Mouse (Mus musculus): ENCODE data around the gene Pih1d1. TPM values are rescaled to one million over a fixed set of nuclear protein-coding genes. Genes with fewer than 3 reads are reported as not detected.

The Pih1d1 gene
- polyA plus RNA-seq, 1 experiment from 2014 or later: 91.0 TPM

GRCm38 (mm10) chr7:45178550-45178949, 24.4 kb downstream of the Pih1d1 start:
- Histone ChIP-seq H3K4me3 (no peak overlapping the region), H3K27me3 (peaks cover 98% of the 10 kb centered on the region), H3K4me2 (replicated peaks) (no peak overlapping the region), H3K9me3 (replicated peaks) (no peaks in the 10 kb centered on the region), H3K4me1 (peaks cover 30% of the 10 kb centered on the region), H3K36me3 (no peaks in the 10 kb centered on the region), H3K27ac (no peak overlapping the region), H3K9ac (no peak overlapping the region)
- WGBS: 29% methylated on average over 7 of the region's 7 CpGs
- no peak for ATAC-seq (ENCODE audit: low FRiP score)

- Histone ChIP-seq H3K36me3 (no peaks in the 10 kb centered on the region), H3K4me1 (peaks cover 31% of the 10 kb centered on the region), H3K9me3 (replicated peaks) (no peaks in the 10 kb centered on the region), H3K9ac (no peak within 1 kb of the TSS), H3K4me3 (no peak within 1 kb of the TSS), H3K4me2 (replicated peaks) (no peak within 1 kb of the TSS), H3K27ac (no peak within 1 kb of the TSS), H3K27me3 (peaks cover 100% of the 10 kb centered on the region)
- 26% methylated on average over 7 of the region's 7 CpGs for WGBS
- no peak for ATAC-seq (ENCODE audit: low FRiP score)
Observed at GRCm38 (mm10) chr7:45179469-45179868, 25.4 kb downstream of the Pih1d1 start, which contains the start of gene Gfy. Gfy (minus strand) TSS chr7:45179569.

DNA sequence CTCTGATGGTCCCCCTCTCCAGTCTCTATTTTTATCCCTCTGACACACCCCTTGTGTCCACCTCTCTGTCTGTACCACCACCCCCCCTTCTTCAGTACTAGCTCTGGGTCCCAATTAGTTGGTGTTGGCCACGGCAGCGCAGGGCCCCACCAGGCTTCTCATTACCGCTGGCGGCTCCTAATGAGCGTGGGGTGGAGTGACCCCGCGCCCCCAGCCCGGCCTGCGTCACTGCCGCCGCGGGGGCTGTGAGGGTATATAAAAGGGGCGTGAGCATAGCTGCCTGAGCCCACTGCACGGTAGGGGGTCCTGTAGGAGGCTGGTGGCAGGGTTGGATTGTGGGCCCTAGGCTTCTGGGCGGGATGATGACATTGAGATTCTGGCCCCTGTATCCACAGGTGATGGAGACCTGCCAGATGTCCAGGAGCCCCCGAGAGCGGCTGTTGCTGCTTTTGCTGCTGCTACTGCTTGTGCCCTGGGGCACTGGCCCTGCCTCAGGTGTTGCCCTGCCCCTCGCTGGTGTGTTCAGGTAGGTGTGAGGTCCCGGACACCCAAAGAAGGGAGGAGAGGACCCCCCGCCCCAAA, 26.9 kb downstream of the Pih1d1 start, which contains the start of gene Pth2:
Pth2 (plus strand) TSS at position 100 of the 582 bp plus-strand sequence.
- Histone ChIP-seq H3K9me3 (replicated peaks) (no peaks in the 10 kb centered on the region), H3K4me2 (replicated peaks) (peak within 1 kb of the TSS; percentile 51), H3K27me3 (peaks cover 99% of the 10 kb centered on the region), H3K4me3 (peak within 1 kb of the TSS; percentile 24), H3K36me3 (no peaks in the 10 kb centered on the region), H3K27ac (no peak within 1 kb of the TSS), H3K9ac (peak within 1 kb of the TSS; percentile 35; the same call in 1 of the 2 replicates), H3K4me1 (peaks cover 28% of the 10 kb centered on the region)
- no peak for ATAC-seq (ENCODE audit: low FRiP score)
- WGBS: 22% methylated on average over 20 of the region's 20 CpGs

GRCm38 (mm10) chr7:45181540-45181939, 27.4 kb downstream of the Pih1d1 start:
- Histone ChIP-seq H3K4me2 (replicated peaks) (peak overlapping the region; percentile 51), H3K4me3 (peak overlapping the region; percentile 24), H3K27me3 (peaks cover 98% of the 10 kb centered on the region), H3K27ac (no peak overlapping the region), H3K9ac (peak overlapping the region; percentile 35; the same call in 1 of the 2 replicates), H3K36me3 (no peaks in the 10 kb centered on the region), H3K4me1 (peaks cover 22% of the 10 kb centered on the region), H3K9me3 (replicated peaks) (no peaks in the 10 kb centered on the region)
- ATAC-seq (ENCODE audit: low FRiP score): no peak
- WGBS: 7% methylated on average over 32 of the region's 35 CpGs

- Histone ChIP-seq H3K27ac (no peak overlapping the region), H3K4me1 (peaks cover 22% of the 10 kb centered on the region), H3K36me3 (no peaks in the 10 kb centered on the region), H3K9me3 (replicated peaks) (no peaks in the 10 kb centered on the region), H3K4me3 (peak overlapping the region; percentile 24), H3K9ac (peak overlapping the region; percentile 49; the same call in 1 of the 2 replicates), H3K4me2 (replicated peaks) (peak overlapping the region; percentile 51), H3K27me3 (peaks cover 98% of the 10 kb centered on the region)
- 1% methylated on average over 34 of the region's 34 CpGs for WGBS
- peak; percentile 85 for ATAC-seq (ENCODE audit: low FRiP score)
Observed at GRCm38 (mm10) chr7:45182199-45182601, 28.1 kb downstream of the Pih1d1 start.

DNA sequence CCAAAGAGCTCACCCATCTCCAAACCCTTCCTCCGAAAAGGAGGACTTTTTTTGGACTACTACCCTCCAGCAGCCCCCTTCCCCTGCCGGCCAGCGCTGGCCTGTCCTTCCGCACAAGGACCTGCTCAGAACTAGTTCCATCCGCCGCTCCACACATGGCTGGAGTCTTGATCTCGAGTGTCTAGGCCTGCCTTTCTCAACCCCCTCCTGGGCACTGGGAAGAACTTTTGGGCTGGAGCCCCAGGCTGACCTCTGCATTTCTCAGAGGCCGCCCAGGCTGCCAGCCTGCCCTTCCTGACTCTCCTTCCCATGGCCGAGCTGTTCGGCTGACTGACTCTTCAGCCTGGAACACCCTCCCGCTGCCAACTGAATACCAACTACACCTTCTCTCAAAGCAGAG, 28.5 kb downstream of the Pih1d1 start:
- peak overlapping the region; percentile 49; the same call in 1 of the 2 replicates for H3K9ac ChIP-seq
- peaks cover 94% of the 10 kb centered on the region for H3K27me3 ChIP-seq
- peak overlapping the region; percentile 51 for H3K4me2 ChIP-seq (replicated peaks)
- peaks cover 22% of the 10 kb centered on the region for H3K4me1 ChIP-seq
- WGBS: 17% methylated on average over 11 of the region's 11 CpGs
- H3K36me3 ChIP-seq: no peaks in the 10 kb centered on the region
- no peaks in the 10 kb centered on the region for H3K9me3 ChIP-seq (replicated peaks)
- ATAC-seq (ENCODE audit: low FRiP score): no peak; the same call in 1 of the 2 replicates
- no peak overlapping the region for H3K27ac ChIP-seq
- H3K4me3 ChIP-seq: peak overlapping the region; percentile 24

DNA sequence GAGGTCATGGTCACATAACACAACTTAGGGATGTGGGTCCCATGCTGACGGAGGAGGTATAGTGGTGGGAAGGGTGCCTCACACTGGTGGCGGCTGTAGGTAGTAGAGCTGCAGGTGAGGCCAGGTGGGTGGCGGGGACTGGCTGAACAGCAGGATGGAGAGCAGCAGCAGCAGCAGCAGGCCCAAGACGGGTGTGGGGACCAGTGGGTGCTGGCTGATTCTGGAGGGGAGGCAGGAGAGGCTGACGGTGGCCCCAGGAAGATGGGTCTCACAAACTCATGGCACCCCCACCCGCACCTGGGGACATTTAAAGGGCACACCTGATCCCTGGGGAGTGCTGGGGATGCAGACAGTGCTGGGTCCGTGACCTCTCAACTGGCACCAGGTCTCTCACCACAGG, 29.6 kb downstream of the Pih1d1 start:
- Histone ChIP-seq H3K9me3 (replicated peaks) (no peaks in the 10 kb centered on the region), H3K9ac (no peak overlapping the region), H3K36me3 (no peaks in the 10 kb centered on the region), H3K4me1 (peaks cover 24% of the 10 kb centered on the region), H3K27ac (no peak overlapping the region), H3K4me2 (replicated peaks) (no peak overlapping the region), H3K27me3 (peaks cover 93% of the 10 kb centered on the region), H3K4me3 (no peak overlapping the region)
- no peak for ATAC-seq (ENCODE audit: low FRiP score)
- WGBS: 75% methylated on average over 7 of the region's 7 CpGs

DNA sequence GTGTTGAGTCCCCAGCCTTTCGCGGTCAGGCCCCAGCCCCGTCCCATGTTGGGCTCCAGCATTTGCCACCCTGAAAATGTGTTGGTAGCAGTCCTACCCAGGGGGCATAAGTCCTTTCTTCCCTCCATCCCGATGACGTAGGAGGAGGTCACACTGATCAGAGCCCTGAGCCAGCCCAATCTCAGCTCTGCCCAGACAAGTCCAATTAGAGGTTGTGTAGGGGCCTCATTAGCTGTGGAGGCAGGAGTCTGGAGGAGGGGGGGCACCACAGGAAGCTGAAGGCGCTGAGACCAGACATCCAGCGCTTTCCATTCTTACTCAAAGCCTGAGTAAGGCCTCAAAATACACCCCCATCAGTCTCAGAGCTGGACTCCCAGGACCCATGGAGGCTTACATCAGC, 31.8 kb downstream of the Pih1d1 start:
- peaks cover 87% of the 10 kb centered on the region for H3K27me3 ChIP-seq
- no peak overlapping the region for H3K27ac ChIP-seq
- H3K4me1 ChIP-seq: peaks cover 22% of the 10 kb centered on the region
- H3K9ac ChIP-seq: no peak overlapping the region
- no peak overlapping the region for H3K4me3 ChIP-seq
- H3K9me3 ChIP-seq (replicated peaks): no peaks in the 10 kb centered on the region
- H3K36me3 ChIP-seq: no peaks in the 10 kb centered on the region
- no peak for ATAC-seq (ENCODE audit: low FRiP score)
- 72% methylated on average over 7 of the region's 7 CpGs for WGBS
- no peak overlapping the region for H3K4me2 ChIP-seq (replicated peaks)

DNA sequence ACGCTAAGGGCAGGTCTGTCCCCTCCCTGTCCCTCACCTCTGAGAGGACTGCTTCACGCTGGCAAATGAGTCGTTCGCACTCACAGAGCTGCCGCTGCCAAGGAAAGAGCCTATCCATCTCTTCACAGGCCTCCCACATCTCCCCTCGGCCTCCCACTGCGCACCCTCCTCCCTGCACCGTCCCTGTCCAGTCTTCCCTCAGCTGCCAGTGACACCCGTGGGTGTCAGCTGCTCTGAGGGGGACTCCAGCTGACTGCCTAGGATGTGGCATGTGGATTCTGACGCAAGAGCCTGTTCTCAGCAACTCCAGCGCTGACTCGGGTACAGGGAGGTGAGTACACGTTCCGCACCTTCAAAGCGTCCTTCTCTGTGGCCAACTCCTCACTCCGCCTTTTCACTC, 35.5 kb downstream of the Pih1d1 start:
- ATAC-seq (ENCODE audit: low FRiP score): no peak
- peaks cover 59% of the 10 kb centered on the region for H3K27me3 ChIP-seq
- no peaks in the 10 kb centered on the region for H3K36me3 ChIP-seq
- no peak overlapping the region for H3K27ac ChIP-seq
- no peak overlapping the region for H3K4me3 ChIP-seq
- H3K4me2 ChIP-seq (replicated peaks): no peak overlapping the region
- H3K4me1 ChIP-seq: peaks cover 14% of the 10 kb centered on the region
- no peak overlapping the region for H3K9ac ChIP-seq
- H3K9me3 ChIP-seq (replicated peaks): no peaks in the 10 kb centered on the region
- 56% methylated on average over 16 of the region's 16 CpGs for WGBS

DNA sequence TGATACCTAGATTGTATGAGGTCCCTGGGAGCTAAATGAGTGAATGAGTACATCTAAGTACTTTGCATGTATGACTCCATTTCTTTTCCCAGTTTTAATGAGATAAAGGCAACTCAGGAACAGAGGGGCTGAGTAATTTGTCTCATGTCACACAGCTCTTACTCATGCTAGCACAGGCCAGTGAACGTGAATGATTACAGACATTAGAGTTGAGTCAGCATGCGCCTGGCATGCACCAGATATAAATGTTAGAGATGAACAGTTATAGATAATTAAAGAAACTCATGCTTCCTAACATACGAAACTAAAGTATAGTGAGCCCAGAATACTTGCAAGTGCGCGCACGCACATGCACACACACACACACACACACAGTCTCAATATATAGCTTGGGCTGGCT, 36.1 kb downstream of the Pih1d1 start:
- H3K9ac ChIP-seq: no peak overlapping the region
- no peak overlapping the region for H3K27ac ChIP-seq
- ATAC-seq (ENCODE audit: low FRiP score): no peak
- no peak overlapping the region for H3K4me2 ChIP-seq (replicated peaks)
- H3K4me1 ChIP-seq: peaks cover 9% of the 10 kb centered on the region
- no peak overlapping the region for H3K4me3 ChIP-seq
- H3K27me3 ChIP-seq: peaks cover 54% of the 10 kb centered on the region
- WGBS: 91% methylated on average over 6 of the region's 6 CpGs
- H3K36me3 ChIP-seq: no peaks in the 10 kb centered on the region
- no peaks in the 10 kb centered on the region for H3K9me3 ChIP-seq (replicated peaks)

DNA sequence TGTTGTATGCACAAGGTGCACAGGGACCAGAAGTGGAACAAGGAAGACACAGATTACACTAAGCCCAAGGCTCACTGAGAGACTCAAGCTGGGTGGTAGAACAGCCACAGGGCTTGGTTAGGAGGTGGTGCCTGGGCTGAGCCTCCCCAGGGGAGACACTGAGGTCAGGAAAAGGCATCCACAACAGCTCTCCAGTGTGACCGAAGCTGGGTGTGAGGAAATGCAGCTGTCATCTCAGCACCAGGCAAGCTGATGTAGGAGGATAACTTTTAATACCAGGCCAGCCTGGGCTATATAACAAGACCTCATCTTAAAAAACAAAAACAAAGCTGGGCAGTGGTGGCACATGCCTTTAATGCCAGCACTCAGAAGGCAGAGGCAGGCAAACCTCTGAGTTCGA, 37.1 kb downstream of the Pih1d1 start:
- H3K4me2 ChIP-seq (replicated peaks): no peak overlapping the region
- H3K36me3 ChIP-seq: no peaks in the 10 kb centered on the region
- no peak for ATAC-seq (ENCODE audit: low FRiP score)
- H3K4me1 ChIP-seq: peaks cover 9% of the 10 kb centered on the region
- WGBS: 76% methylated on average over 2 of the region's 2 CpGs
- no peak overlapping the region for H3K27ac ChIP-seq
- H3K9me3 ChIP-seq (replicated peaks): no peaks in the 10 kb centered on the region
- no peak overlapping the region for H3K9ac ChIP-seq
- peaks cover 46% of the 10 kb centered on the region for H3K27me3 ChIP-seq
- H3K4me3 ChIP-seq: no peak overlapping the region

- peaks cover 44% of the 10 kb centered on the region for H3K27me3 ChIP-seq
- no peaks in the 10 kb centered on the region for H3K36me3 ChIP-seq
- H3K4me1 ChIP-seq: peaks cover 9% of the 10 kb centered on the region
- H3K4me2 ChIP-seq (replicated peaks): no peak overlapping the region; the same call in 1 of the 2 replicates
- H3K9me3 ChIP-seq (replicated peaks): no peaks in the 10 kb centered on the region
- H3K9ac ChIP-seq: no peak overlapping the region
- no peak overlapping the region for H3K4me3 ChIP-seq
- no peak overlapping the region for H3K27ac ChIP-seq
- peak; percentile 24; the same call in 1 of the 2 replicates for ATAC-seq (ENCODE audit: low FRiP score)
- 21% methylated on average over 8 of the region's 8 CpGs for WGBS
Observed at GRCm38 (mm10) chr7:45191803-45192363, 37.8 kb downstream of the Pih1d1 start.

Data from hindbrain, embryonic 12.5 days (tissue).